Mouse (Mus musculus) lung, postnatal 0 days (tissue): ENCODE measurements around the gene Ufc1. TPM values are rescaled to one million over a fixed set of nuclear protein-coding genes. Genes with fewer than 3 reads are reported as not detected.
"Not testable (repeated sequence)": the region's sequence is repeated elsewhere in the genome, so short reads cannot be mapped to it uniquely, and the experiment has no call there.

Experiments used
- ATAC-seq: fragments of 200-750 bp; cut with Nextera tagmentation; 2 replicates; pipeline ENCODE4 v1.8.0; 2017; ENCODE audit warnings: moderate library complexity
- DNase-seq: peaks from one replicate; pipeline ENCODE4 v3.0.0-alpha.2; 2016; ENCODE audit warnings: low spot score
- H3K27ac ChIP-seq: fragments of 300-500 bp; sonication (generic); 2 replicates; pipeline ENCODE4 v1.5.1; 2014; ENCODE audit warnings: antibody characterized with exemption, mild to moderate bottlenecking, low read length, mixed read lengths
- H3K27me3 ChIP-seq: fragments of 300-500 bp; sonication (generic); replicated peaks from 2 replicates; pipeline ENCODE4 v1.6.1; 2014; ENCODE audit warnings: low read length, mixed read lengths; ENCODE audit not compliant: insufficient read depth
- H3K36me3 ChIP-seq: fragments of 300-500 bp; sonication (generic); 2 replicates; pipeline ENCODE4 v1.6.1; 2014; ENCODE audit warnings: low read length, mixed read lengths; ENCODE audit not compliant: insufficient read depth
- H3K4me1 ChIP-seq: fragments of 300-500 bp; sonication (generic); 2 replicates; pipeline ENCODE4 v1.6.1; 2014; ENCODE audit warnings: antibody characterized with exemption, low read depth, low read length, mixed read lengths; ENCODE audit not compliant: insufficient read depth
- H3K4me2 ChIP-seq: fragments of 300-500 bp; sonication (generic); replicated peaks from 2 replicates; pipeline ENCODE4 v1.6.1; 2014; ENCODE audit warnings: low read depth, mild to moderate bottlenecking, low read length, moderate library complexity, mixed read lengths
- H3K4me3 ChIP-seq: fragments of 300-500 bp; sonication (generic); 2 replicates; pipeline ENCODE4 v1.5.1; 2014; ENCODE audit warnings: low read depth, low read length
- H3K9ac ChIP-seq: fragments of 300-500 bp; sonication (generic); replicated peaks from 2 replicates; pipeline ENCODE4 v1.6.1; 2014; ENCODE audit warnings: low read depth, mild to moderate bottlenecking
- H3K9me3 ChIP-seq: fragments of 300-500 bp; sonication (generic); 2 replicates; pipeline ENCODE4 v1.6.1; 2016; ENCODE audit warnings: low read length, mixed read lengths
- CTCF ChIP-seq: IDR thresholded peaks from 2 replicates; pipeline ENCODE4 v1.5.1; 2016; ENCODE audit warnings: antibody characterized with exemption, mild to moderate bottlenecking
- EP300 ChIP-seq: IDR thresholded peaks from 2 replicates; pipeline ENCODE4 v1.6.1; 2016; ENCODE audit warnings: antibody characterized with exemption, mild to moderate bottlenecking, control low read depth
- WGBS: fragments of 180-500 bp; shearing (Covaris S2); extraction: QIAGEN DNeasy Blood & Tissue Kit; methylation state at CpG from one replicate; pipeline ENCODE4 v1.1.7; 2014; 5-methylcytosine and 5-hydroxymethylcytosine counted together
- polyA plus RNA-seq: library from polyadenylated mRNA; unstranded; fragments of >200 nt; fragmentation: Nextera tagmentation; extraction: Ambion mirVana; gene quantifications from 2 replicates; pipeline ENCODE4 v1.2.1, GENCODE M21; 2015

Ufc1 gene
- polyA plus RNA-seq, 1 experiment from 2014 or later: 100 TPM

- Histone ChIP-seq H3K27me3 (no peaks in the 10 kb centered on the region), H3K4me2 (no peak overlapping the region; the same call in 1 of the 2 replicates), H3K4me3 (no peak overlapping the region), H3K4me1 (no peaks in the 10 kb centered on the region), H3K9ac (no peak overlapping the region), H3K36me3 (no peaks in the 10 kb centered on the region), H3K27ac (no peak overlapping the region), H3K9me3 (no peaks in the 10 kb centered on the region)
- WGBS: 24% methylated on average over 5 of the region's 5 CpGs
- no peak for DNase-seq
- no peak for ATAC-seq
- no peak for TF ChIP-seq EP300
- no peak for TF ChIP-seq CTCF
Measured at GRCm38 (mm10) chr1:171320151-171320550, 25.3 kb upstream of the Ufc1 start.

- Histone ChIP-seq H3K27ac (no peak overlapping the region), H3K4me1 (no peaks in the 10 kb centered on the region), H3K4me3 (no peak overlapping the region), H3K9ac (no peak overlapping the region), H3K4me2 (no peak overlapping the region; the same call in 1 of the 2 replicates), H3K9me3 (no peaks in the 10 kb centered on the region), H3K27me3 (no peaks in the 10 kb centered on the region), H3K36me3 (no peaks in the 10 kb centered on the region)
- no peak for ATAC-seq
- 15% methylated on average over 7 of the region's 7 CpGs for whole genome bisulfite sequencing
- DNase-seq: no peak
- TF ChIP-seq EP300 (no peak), CTCF (no peak)
Measured at GRCm38 (mm10) chr1:171319748-171320147, 24.9 kb upstream of the Ufc1 start.

- Histone ChIP-seq H3K4me1 (no peaks in the 10 kb centered on the region), H3K4me3 (no peak overlapping the region), H3K27me3 (no peaks in the 10 kb centered on the region), H3K4me2 (no peak overlapping the region), H3K9ac (no peak overlapping the region), H3K27ac (no peak overlapping the region), H3K9me3 (no peaks in the 10 kb centered on the region), H3K36me3 (no peaks in the 10 kb centered on the region)
- DNase-seq (peak; percentile 69), ATAC-seq (no peak)
- TF ChIP-seq EP300 (0 out of 2 replicates have a peak, but pooled peaks have one; percentile 27), CTCF (no peak)
- WGBS: 48% methylated on average over 2 of the region's 2 CpGs
Measured at GRCm38 (mm10) chr1:171309321-171309720, 14.5 kb upstream of the Ufc1 start.

GRCm38 (mm10) chr1:171306157-171306556, 11.3 kb upstream of the Ufc1 start:
- ATAC-seq, H3K4me1 ChIP-seq, H3K27me3 ChIP-seq, H3K4me2 ChIP-seq, H3K9ac ChIP-seq, H3K4me3 ChIP-seq, H3K9me3 ChIP-seq, H3K27ac ChIP-seq, H3K36me3 ChIP-seq: not testable (repeated sequence)
- WGBS: 64% methylated on average over 5 of the region's 5 CpGs
- peak; percentile 3 for DNase-seq

- Histone ChIP-seq H3K4me2 (no peak overlapping the region), H3K27ac (no peak overlapping the region), H3K9me3 (no peaks in the 10 kb centered on the region), H3K27me3 (0 out of 2 replicates have a peak, but pooled peaks cover 3% of the 10 kb centered on the region), H3K4me1 (peaks cover 5% of the 10 kb centered on the region; the same call in 1 of the 2 replicates), H3K4me3 (no peak overlapping the region), H3K9ac (no peak overlapping the region), H3K36me3 (no peaks in the 10 kb centered on the region)
- ATAC-seq (no peak), DNase-seq (no peak)
- TF ChIP-seq EP300: no peak
- no peak for TF ChIP-seq CTCF
- 51% methylated on average over 3 of the region's 3 CpGs for WGBS
Measured at GRCm38 (mm10) chr1:171298226-171298625, 3.4 kb upstream of the Ufc1 start.

GRCm38 (mm10) chr1:171295063-171295402, 209 bp upstream of the Ufc1 start:
- peak overlapping the region; percentile 97; the same call in 1 of the 2 replicates for H3K9ac ChIP-seq
- H3K4me1 ChIP-seq: peaks cover 5% of the 10 kb centered on the region; the same call in 1 of the 2 replicates
- no peaks in the 10 kb centered on the region for H3K36me3 ChIP-seq
- peak overlapping the region; percentile 96 for H3K27ac ChIP-seq
- DNase-seq: no peak
- no peak for TF ChIP-seq EP300
- no peak for TF ChIP-seq CTCF
- peak overlapping the region; percentile 63 for H3K4me2 ChIP-seq
- 11% methylated on average over 3 of the region's 3 CpGs for WGBS
- ATAC-seq: peak; percentile 12; the same call in 1 of the 2 replicates
- 0 out of 2 replicates have a peak, but pooled peaks cover 3% of the 10 kb centered on the region for H3K27me3 ChIP-seq
- H3K4me3 ChIP-seq: peak overlapping the region; percentile 83
- H3K9me3 ChIP-seq: no peaks in the 10 kb centered on the region

GRCm38 (mm10) chr1:171293906-171294297, 922 bp downstream of the Ufc1 start:
- H3K4me1 ChIP-seq: peaks cover 5% of the 10 kb centered on the region; the same call in 1 of the 2 replicates
- H3K9me3 ChIP-seq: no peaks in the 10 kb centered on the region
- H3K4me2 ChIP-seq: peak overlapping the region; percentile 63
- H3K9ac ChIP-seq: peak overlapping the region; percentile 97
- TF ChIP-seq CTCF (no peak), EP300 (no peak)
- DNase-seq: peak; percentile 41
- WGBS: 27% methylated on average over 5 of the region's 5 CpGs
- H3K4me3 ChIP-seq: peak overlapping the region; percentile 83
- ATAC-seq: no peak
- H3K36me3 ChIP-seq: no peaks in the 10 kb centered on the region
- H3K27me3 ChIP-seq: 0 out of 2 replicates have a peak, but pooled peaks cover 3% of the 10 kb centered on the region
- peak overlapping the region; percentile 96 for H3K27ac ChIP-seq
